In the genomic region with DNA sequence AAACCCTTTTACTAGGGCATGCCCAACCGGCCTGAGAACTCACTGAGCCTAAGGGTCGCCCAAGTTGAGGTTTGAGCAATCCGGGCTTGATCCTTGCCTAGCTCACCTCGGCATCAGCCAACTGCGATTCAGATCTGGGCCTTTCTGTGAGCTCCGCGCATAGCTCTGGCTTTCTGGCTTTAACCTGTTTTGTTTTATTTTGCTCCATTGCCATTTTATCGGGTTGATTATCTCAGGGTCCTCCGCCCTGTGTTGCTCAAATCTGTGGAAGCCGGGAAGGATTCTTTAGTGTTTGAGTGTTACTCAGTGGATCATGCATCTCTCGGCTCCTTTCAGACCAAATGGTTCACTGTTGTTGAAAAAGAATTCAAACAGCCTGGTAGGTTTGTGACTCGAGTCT, we compare ENCODE assay signal across 11 mouse cellular contexts. TPM values are rescaled to one million over a fixed set of nuclear protein-coding genes. Genes with fewer than 3 reads are reported as not detected.
DNase-seq lines count a peak whose midpoint lies in the region; ATAC-seq and TF ChIP-seq lines count a peak whose summit lies in the region.
"Had no signal": no experiment of that assay in that cellular context is flagged by ENCODE, and none has a peak within 500 bp of the region (broad histone marks: within the 10 kb centered on the region; RNA-seq: fewer than 3 reads in every experiment).

No protein-coding gene starts in this region.

- H3K4me3 ChIP-seq in hindbrain, postnatal 0 days (ENCODE audit: low read length) = 0 out of 2 replicates have a peak overlapping the region, but pooled peaks have one; percentile 0
- H3K4me3 ChIP-seq in limb, embryonic 12.5 days (replicated peaks) = no peak overlapping the region
- H3K4me3 ChIP-seq: heart, adult 2 months; midbrain, embryonic 12.5 days had no signal

- H3K4me1 ChIP-seq in hindbrain, postnatal 0 days (ENCODE audit: insufficient read depth, low read length) = no peaks in the 10 kb centered on the region
- H3K4me1 ChIP-seq in limb, embryonic 12.5 days (replicated peaks) = peaks cover 34% of the 10 kb centered on the region
- H3K4me1 ChIP-seq: midbrain, embryonic 12.5 days had no signal

- DNase-seq in ES-CJ7 (ENCODE audit: low read depth, low spot score) (peak; percentile 36), ZHBTc4 (ENCODE audit: low read depth, low spot score) (peak; percentile 44)
- no peak for DNase-seq in hindbrain, postnatal 0 days (ENCODE audit: low spot score)
- DNase-seq in lung, postnatal 36 days = no peak
- no peak for DNase-seq in Muller cell, postnatal 12 days (ENCODE audit: inconsistent ontology term)
- DNase-seq in cerebellum, adult 11-12 months = no peak
- DNase-seq: heart, adult 2 months had no signal

- no peak for TF ChIP-seq CTCF in hindbrain, postnatal 0 days (IDR thresholded peaks at IDR 0.05; ENCODE audit: low read depth)

- H3K4me2 ChIP-seq in hindbrain, postnatal 0 days (ENCODE audit: low read depth, low read length) = peak overlapping the region; percentile 27
- 0 out of 2 replicates have a peak overlapping the region, but pooled peaks have one; percentile 21 for H3K4me2 ChIP-seq in limb, embryonic 12.5 days
- H3K4me2 ChIP-seq: midbrain, embryonic 12.5 days had no signal

- WGBS in hindbrain, postnatal 0 days = 3% methylated on average over 12 of the region's 12 CpGs
- WGBS in limb, embryonic 12.5 days = 7% methylated on average over 12 of the region's 12 CpGs

- H3K27ac ChIP-seq in hindbrain, postnatal 0 days = 0 out of 2 replicates have a peak overlapping the region, but pooled peaks have one; percentile 9
- H3K27ac ChIP-seq in limb, embryonic 12.5 days = no peak overlapping the region
- H3K27ac ChIP-seq: heart, adult 2 months; midbrain, embryonic 12.5 days had no signal

- H3K9me3 ChIP-seq in hindbrain, postnatal 0 days (ENCODE audit: low read length) = no peaks in the 10 kb centered on the region
- H3K9me3 ChIP-seq in limb, embryonic 12.5 days = no peaks in the 10 kb centered on the region
- H3K9me3 ChIP-seq: midbrain, embryonic 12.5 days had no signal

- H3K27me3 ChIP-seq in hindbrain, postnatal 0 days (ENCODE audit: insufficient read depth, low read length) = peaks cover 62% of the 10 kb centered on the region
- peaks cover 94% of the 10 kb centered on the region for H3K27me3 ChIP-seq in limb, embryonic 12.5 days

- no peak overlapping the region for H3K9ac ChIP-seq in hindbrain, postnatal 0 days (replicated peaks; ENCODE audit: low read length)
- no peak overlapping the region for H3K9ac ChIP-seq in limb, embryonic 12.5 days (replicated peaks)
- H3K9ac ChIP-seq: midbrain, embryonic 12.5 days had no signal

- no peaks in the 10 kb centered on the region for H3K36me3 ChIP-seq in hindbrain, postnatal 0 days (ENCODE audit: insufficient read depth, low read length)
- no peaks in the 10 kb centered on the region for H3K36me3 ChIP-seq in limb, embryonic 12.5 days
- H3K36me3 ChIP-seq: midbrain, embryonic 12.5 days had no signal

- no peak for ATAC-seq in hindbrain, postnatal 0 days
- ATAC-seq in limb, embryonic 12.5 days (ENCODE audit: insufficient number of reproducible peaks, insufficient read depth, low FRiP score, low TSS enrichment, low read depth) = no peak
- no peak for ATAC-seq in erythroid progenitor cell, adult 5-6 weeks (replicated peaks; ENCODE audit: low FRiP score, poor library complexity, severe bottlenecking)
- ATAC-seq: forebrain, embryonic 16.5 days had no signal

RNA-seq across cellular contexts. Expression of a gene that starts 40.0 kb away (rescaled TPM):
- 12.5 and 13.1 TPM in 2 replicates for total RNA-seq in hindbrain, postnatal 0 days (2014; rRNA removed)
- 33.0 and 35.4 TPM in 2 replicates for polyA plus RNA-seq in hindbrain, postnatal 0 days (2015; fragmentation: Nextera tagmentation; extraction: Ambion mirVana)
- polyA plus RNA-seq in limb, embryonic 12.5 days (2016; fragmentation: Nextera tagmentation; extraction: Ambion mirVana) = 3.8 and 6.7 TPM in 2 replicates
- total RNA-seq in erythroid progenitor cell, adult 5-6 weeks (2015; ENCODE audit: low replicate concordance) = not detected in 2 replicates
- total RNA-seq in erythroid progenitor cell, adult 5-6 weeks (2017; ENCODE audit: low replicate concordance) = not detected in 2 replicates
- total RNA-seq: heart, adult 2 months had no signal
- polyA plus RNA-seq: forebrain, embryonic 16.5 days had no signal

Comparison
In these comparisons a context has a peak if more than half of its experiments do, and no peak if none do; other contexts are left out.
1. DNase-seq: peak in ES-CJ7 (single experiment) and ZHBTc4 (single experiment); none in hindbrain, postnatal 0 days (single experiment), lung, postnatal 36 days (single experiment), Muller cell, postnatal 12 days (single experiment) and cerebellum, adult 11-12 months (single experiment).
2. RNA of a gene that starts 40.0 kb away (total RNA-seq): 12.5 to 13.1 TPM in hindbrain, postnatal 0 days; not detected in erythroid progenitor cell, adult 5-6 weeks; every median in the first group is over 10 times any median in the second.